Mouse (Mus musculus): ENCODE results near the gene Golgb1.

DNA sequence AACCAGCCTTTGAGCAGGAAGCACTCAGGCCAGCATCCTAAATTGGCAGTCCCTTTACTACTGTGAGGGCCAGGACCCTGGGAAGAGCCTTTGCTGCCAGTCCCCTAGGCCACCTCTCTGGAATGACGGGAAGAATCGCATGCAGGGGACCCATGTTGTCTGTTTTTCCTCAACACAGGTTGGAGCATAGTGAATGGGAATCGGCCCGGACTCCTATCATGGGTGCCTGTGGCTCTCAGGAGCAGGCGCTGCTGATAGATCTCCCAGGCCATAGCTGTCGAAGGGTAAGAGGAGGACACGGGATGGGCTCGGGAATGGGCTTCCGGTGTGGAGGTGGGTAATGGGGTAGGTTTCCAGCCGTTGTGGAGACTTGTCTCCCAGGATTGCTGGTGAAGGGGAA, 56.4 kb downstream of the Golgb1 start:
- TF ChIP-seq CTCF (IDR thresholded peaks at IDR 0.05; ENCODE audit: low read depth) (no peak), EP300 (optimal IDR thresholded peaks at IDR 0.05) (no peak)
